9 mouse cellular contexts compared by ENCODE assay signal in genomic region chr10:108537641-108538040, GRCm38 (mm10).
DNase-seq lines count a peak whose midpoint lies in the region; ATAC-seq lines count a peak whose summit lies in the region.
"Had no signal": no experiment of that assay in that cellular context is flagged by ENCODE, and none has a peak within 500 bp of the region (broad histone marks: within the 10 kb centered on the region; RNA-seq: fewer than 3 reads in every experiment).

No protein-coding gene starts in this region.

- peak; percentile 52; the same call in 1 of the 2 replicates for ATAC-seq in embryonic facial prominence, embryonic 11.5 days (replicated peaks; ENCODE audit: insufficient number of reproducible peaks, low FRiP score, low TSS enrichment, low read depth)
- ATAC-seq in kidney, embryonic 15.5 days (replicated peaks; ENCODE audit: low FRiP score) = peak; percentile 73
- ATAC-seq in midbrain, embryonic 14.5 days (ENCODE audit: low FRiP score, low TSS enrichment) = no peak
- ATAC-seq in forebrain, embryonic 16.5 days = no peak

- peak; percentile 21 to 43 for DNase-seq in urinary bladder, adult 18-20 months (ENCODE audit: low spot score in 2 of 2)
- no peak for DNase-seq in urinary bladder, postnatal 25 days (ENCODE audit: low spot score)
- DNase-seq in embryonic facial prominence, embryonic 11.5 days (ENCODE audit: low spot score) = peak; percentile 24
- DNase-seq in midbrain, embryonic 14.5 days = peak; percentile 30
- DNase-seq in layer of hippocampus, adult 9-10 months (ENCODE audit: low spot score) = no peak
- no peak for DNase-seq in gastrocnemius, postnatal 4 days (ENCODE audit: low spot score in 2 of 2)

- no peak overlapping the region for H3K4me3 ChIP-seq in embryonic facial prominence, embryonic 11.5 days (ENCODE audit: low read depth, low read length)
- no peak overlapping the region for H3K4me3 ChIP-seq in kidney, embryonic 15.5 days (replicated peaks)
- H3K4me3 ChIP-seq in midbrain, embryonic 14.5 days (replicated peaks; ENCODE audit: low read depth, low read length) = no peak overlapping the region
- H3K4me3 ChIP-seq in forebrain, embryonic 16.5 days (replicated peaks; ENCODE audit: low read length) = no peak overlapping the region
- H3K4me3 ChIP-seq: myocyte had no signal

- H3K9me3 ChIP-seq in embryonic facial prominence, embryonic 11.5 days (replicated peaks; ENCODE audit: control insufficient read depth, low read length) = no peaks in the 10 kb centered on the region
- no peaks in the 10 kb centered on the region for H3K9me3 ChIP-seq in kidney, embryonic 15.5 days (replicated peaks)
- H3K9me3 ChIP-seq in midbrain, embryonic 14.5 days (ENCODE audit: control insufficient read depth, low read length) = no peaks in the 10 kb centered on the region
- H3K9me3 ChIP-seq in forebrain, embryonic 16.5 days (ENCODE audit: control insufficient read depth, low read length) = no peaks in the 10 kb centered on the region

- no peaks in the 10 kb centered on the region for H3K36me3 ChIP-seq in embryonic facial prominence, embryonic 11.5 days (replicated peaks; ENCODE audit: control insufficient read depth, insufficient read depth, low read depth, low read length)
- no peaks in the 10 kb centered on the region for H3K36me3 ChIP-seq in kidney, embryonic 15.5 days
- no peaks in the 10 kb centered on the region for H3K36me3 ChIP-seq in midbrain, embryonic 14.5 days (ENCODE audit: control insufficient read depth, insufficient read depth, low read length)
- H3K36me3 ChIP-seq in forebrain, embryonic 16.5 days (ENCODE audit: control insufficient read depth, insufficient read depth) = no peaks in the 10 kb centered on the region

- H3K27ac ChIP-seq in embryonic facial prominence, embryonic 11.5 days (replicated peaks; ENCODE audit: low read depth, low read length) = no peak overlapping the region
- H3K27ac ChIP-seq in kidney, embryonic 15.5 days = no peak overlapping the region
- no peak overlapping the region for H3K27ac ChIP-seq in midbrain, embryonic 14.5 days (replicated peaks; ENCODE audit: low read depth, low read length)
- H3K27ac ChIP-seq in forebrain, embryonic 16.5 days (ENCODE audit: low read length) = no peak overlapping the region

- WGBS in embryonic facial prominence, embryonic 11.5 days = 65% methylated on average over 9 of the region's 9 CpGs
- WGBS in kidney, embryonic 15.5 days = 60% methylated on average over 9 of the region's 9 CpGs
- 67% methylated on average over 9 of the region's 9 CpGs for WGBS in midbrain, embryonic 14.5 days
- WGBS in forebrain, embryonic 16.5 days = 69% methylated on average over 9 of the region's 9 CpGs

- H3K27me3 ChIP-seq in embryonic facial prominence, embryonic 11.5 days (ENCODE audit: control insufficient read depth, insufficient read depth, low read length) = no peaks in the 10 kb centered on the region
- no peaks in the 10 kb centered on the region for H3K27me3 ChIP-seq in kidney, embryonic 15.5 days
- H3K27me3 ChIP-seq in midbrain, embryonic 14.5 days (ENCODE audit: control insufficient read depth, insufficient read depth, low read length) = no peaks in the 10 kb centered on the region
- H3K27me3 ChIP-seq in forebrain, embryonic 16.5 days (replicated peaks; ENCODE audit: control insufficient read depth, insufficient read depth, low read length) = no peaks in the 10 kb centered on the region

- H3K9ac ChIP-seq in embryonic facial prominence, embryonic 11.5 days (replicated peaks; ENCODE audit: low read length) = no peak overlapping the region
- H3K9ac ChIP-seq in kidney, embryonic 15.5 days = no peak overlapping the region
- H3K9ac ChIP-seq in midbrain, embryonic 14.5 days (replicated peaks; ENCODE audit: low read length) = no peak overlapping the region
- H3K9ac ChIP-seq in forebrain, embryonic 16.5 days (replicated peaks; ENCODE audit: low read depth, low read length) = no peak overlapping the region

- no peaks in the 10 kb centered on the region for H3K4me1 ChIP-seq in embryonic facial prominence, embryonic 11.5 days (ENCODE audit: control insufficient read depth, insufficient read depth, low read length)
- H3K4me1 ChIP-seq in kidney, embryonic 15.5 days = peaks cover 3% of the 10 kb centered on the region; the same call in 1 of the 2 replicates
- H3K4me1 ChIP-seq in midbrain, embryonic 14.5 days (ENCODE audit: control insufficient read depth, insufficient read depth, low read length) = no peaks in the 10 kb centered on the region
- H3K4me1 ChIP-seq in forebrain, embryonic 16.5 days (replicated peaks; ENCODE audit: control insufficient read depth, insufficient read depth, low read length) = no peaks in the 10 kb centered on the region

- no peak overlapping the region for H3K4me2 ChIP-seq in embryonic facial prominence, embryonic 11.5 days (ENCODE audit: low read depth, low read length)
- H3K4me2 ChIP-seq in kidney, embryonic 15.5 days = no peak overlapping the region
- no peak overlapping the region for H3K4me2 ChIP-seq in midbrain, embryonic 14.5 days (ENCODE audit: low read length)
- H3K4me2 ChIP-seq in forebrain, embryonic 16.5 days (ENCODE audit: low read length) = no peak overlapping the region

Comparison
In these comparisons a context has a peak if more than half of its experiments do, and no peak if none do; other contexts are left out.
1. DNase-seq: peak in urinary bladder, adult 18-20 months (2 of 2), embryonic facial prominence, embryonic 11.5 days (single experiment) and midbrain, embryonic 14.5 days (single experiment); none in urinary bladder, postnatal 25 days (single experiment), layer of hippocampus, adult 9-10 months (single experiment) and gastrocnemius, postnatal 4 days (0 of 2).
2. ATAC-seq: peak in embryonic facial prominence, embryonic 11.5 days (single experiment) and kidney, embryonic 15.5 days (single experiment); none in midbrain, embryonic 14.5 days (single experiment) and forebrain, embryonic 16.5 days (single experiment).